Mouse (Mus musculus) heart, adult 2 months (tissue): Measurements from ENCODE around the gene Lancl2. TPM values are rescaled to one million over a fixed set of nuclear protein-coding genes. Genes with fewer than 3 reads are reported as not detected.

Experiments
- DNase-seq, 2 experiments: peaks; one replicate each; pipeline ENCODE4 v3.0.0; 2021
- H3K27ac ChIP-seq: fragments of 200-600 bp; 2 replicates; pipeline ENCODE4 v1.8.1; 2022
- H3K27me3 ChIP-seq: fragments of 200-500 bp; 2 replicates; pipeline ENCODE4 v1.6.1; 2012; ENCODE audit warnings: mild to moderate bottlenecking, low read length, inconsistent platforms, mixed read lengths; ENCODE audit not compliant: control insufficient read depth, insufficient read depth
- H3K36me3 ChIP-seq: fragments of 200-500 bp; 2 replicates; pipeline ENCODE4 v1.6.1; 2012; ENCODE audit warnings: low read length, inconsistent platforms; ENCODE audit not compliant: control insufficient read depth, insufficient read depth
- H3K4me1 ChIP-seq: fragments of 200-500 bp; 2 replicates; pipeline ENCODE4 v1.6.1; 2011; ENCODE audit warnings: low read length; ENCODE audit not compliant: control insufficient read depth, insufficient read depth
- H3K4me3 ChIP-seq: fragments of 200-600 bp; 2 replicates; pipeline ENCODE4 v1.8.1; 2022
- H3K79me2 ChIP-seq: fragments of 200-500 bp; replicated peaks from 2 replicates; pipeline ENCODE4 v1.6.1; 2012; ENCODE audit warnings: mild to moderate bottlenecking, inconsistent platforms, low read length, moderate library complexity, mixed read lengths; ENCODE audit not compliant: control insufficient read depth, insufficient read depth
- H3K9ac ChIP-seq: fragments of 200-500 bp; 2 replicates; pipeline ENCODE4 v1.6.1; 2012; ENCODE audit warnings: low read depth, mild to moderate bottlenecking, control low read depth, inconsistent platforms, low read length, mixed read lengths
- CTCF ChIP-seq: fragments of 200-600 bp; IDR thresholded peaks from 2 replicates; pipeline ENCODE4 v1.8.1; 2022; ENCODE audit warnings: antibody characterized with exemption, mild to moderate bottlenecking, moderate library complexity
- EP300 ChIP-seq: fragments of 200-500 bp; IDR thresholded peaks from 2 replicates; pipeline ENCODE4 v1.6.1; 2011; ENCODE audit warnings: low read depth, low read length, control low read depth; ENCODE audit not compliant: insufficient read depth
- POLR2A ChIP-seq: fragments of 200-500 bp; IDR thresholded peaks from 2 replicates; pipeline ENCODE4 v1.6.1; 2011; ENCODE audit warnings: mild to moderate bottlenecking, low read depth, low read length, control low read depth; ENCODE audit not compliant: insufficient read depth
- WGBS: fragments of 180-500 bp; shearing (Covaris S2); methylation state at CpG from one replicate; pipeline ENCODE4 v1.1.7; 2018; 5-methylcytosine and 5-hydroxymethylcytosine counted together
- intact Hi-C: fragments of 180-260 bp; cut with DNase I; formaldehyde crosslinking; loops from one replicate; pipeline ENCODE4 v1.15.1; 2025
- polyA plus RNA-seq: library from polyadenylated mRNA; depleted of rRNA; stranded (reverse); fragments of >200 nt; gene quantifications from 2 replicates; pipeline ENCODE4 v1.2.3, GENCODE M21; 2012
- total RNA-seq, 2 experiments: library from RNA; stranded (reverse); gene quantifications; 2 replicates each; pipeline ENCODE4 v1.2.3; 2021

The Lancl2 gene
- total and polyA plus RNA-seq, 3 experiments, result 4.5 to 13.1 (median 12.7) TPM

DNA sequence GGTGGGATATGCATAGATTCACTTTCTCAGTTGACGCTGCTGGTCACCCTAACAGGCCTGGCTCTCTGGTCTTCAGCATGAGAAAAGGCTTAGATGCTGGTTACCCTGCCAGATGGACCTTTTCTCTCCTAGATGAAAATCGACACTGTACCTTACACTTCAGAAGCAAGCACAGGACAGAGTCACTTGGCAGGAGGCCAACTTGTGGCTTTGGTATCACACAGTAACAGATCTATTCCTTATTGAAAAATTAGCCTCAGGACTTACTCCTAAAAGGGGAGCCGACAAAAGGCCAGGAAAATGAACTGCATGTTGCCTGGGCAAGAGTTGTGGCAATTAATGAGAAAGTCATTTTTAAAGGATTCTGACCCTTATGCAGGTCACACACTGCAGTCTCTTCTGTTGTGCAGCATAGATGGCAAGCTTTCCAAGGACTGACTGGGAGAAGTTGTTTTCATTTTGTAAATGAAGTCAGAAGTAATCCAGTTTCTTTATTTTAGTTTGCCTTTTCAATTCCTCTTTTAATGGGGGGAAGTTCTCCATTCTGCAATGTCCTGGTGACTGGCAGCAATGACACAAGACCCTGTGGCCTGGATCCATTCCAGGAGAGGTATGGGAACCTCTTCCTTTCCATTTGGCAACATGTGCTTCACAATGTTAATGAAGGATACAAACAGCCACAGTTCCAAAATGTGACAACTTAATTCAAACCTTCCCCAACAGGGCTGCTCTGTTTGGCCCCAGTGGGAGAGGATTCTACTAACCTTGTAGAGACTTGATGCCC is 62.9 kb downstream of the Lancl2 start:
- DNase-seq, result peak in 1 of 2 experiments; percentile 32
- TF ChIP-seq EP300 (no peak), CTCF (no peak), POLR2A (no peak)
- H3K4me3 ChIP-seq, result no peak overlapping the region
- no peak overlapping the region for H3K27ac ChIP-seq
- no peaks in the 10 kb centered on the region for H3K27me3 ChIP-seq
- intact Hi-C loops, result no loop called here
- H3K9ac ChIP-seq, result no peak overlapping the region
- H3K36me3 ChIP-seq, result no peaks in the 10 kb centered on the region
- WGBS, result 65% methylated on average over 3 of the region's 3 CpGs
- H3K79me2 ChIP-seq, result no peaks in the 10 kb centered on the region
- H3K4me1 ChIP-seq, result no peaks in the 10 kb centered on the region; the same call in 1 of the 2 replicates

DNA sequence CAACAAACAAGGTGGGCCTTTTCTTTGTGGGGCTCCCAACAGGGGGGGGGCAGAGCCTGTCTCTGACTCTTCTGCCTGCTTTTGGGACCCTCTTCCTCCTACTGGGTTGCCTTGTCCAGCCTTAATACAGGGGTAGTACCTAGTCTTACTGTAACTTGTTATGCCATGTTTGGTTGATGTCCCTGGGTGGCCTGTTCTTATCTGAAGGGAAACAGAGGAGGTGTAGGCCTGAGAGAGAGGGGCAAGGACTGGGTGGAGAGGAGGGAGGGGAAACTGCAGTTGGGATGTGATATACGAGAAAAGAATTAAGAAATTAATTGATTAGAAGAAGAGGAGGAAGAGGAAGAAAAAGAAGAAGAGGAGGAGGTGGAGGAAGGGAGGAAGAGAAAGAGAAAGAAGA is 63.9 kb downstream of the Lancl2 start:
- Histone ChIP-seq H3K27ac (no peak overlapping the region), H3K27me3 (no peaks in the 10 kb centered on the region), H3K36me3 (no peaks in the 10 kb centered on the region), H3K4me3 (no peak overlapping the region), H3K4me1 (no peaks in the 10 kb centered on the region; the same call in 1 of the 2 replicates), H3K9ac (no peak overlapping the region), H3K79me2 (no peaks in the 10 kb centered on the region)
- TF ChIP-seq CTCF (no peak), EP300 (no peak), POLR2A (no peak)
- no peak for DNase-seq
- intact Hi-C loops, result no loop called here
- 81% methylated on average over 1 of the region's 1 CpGs for WGBS

DNA sequence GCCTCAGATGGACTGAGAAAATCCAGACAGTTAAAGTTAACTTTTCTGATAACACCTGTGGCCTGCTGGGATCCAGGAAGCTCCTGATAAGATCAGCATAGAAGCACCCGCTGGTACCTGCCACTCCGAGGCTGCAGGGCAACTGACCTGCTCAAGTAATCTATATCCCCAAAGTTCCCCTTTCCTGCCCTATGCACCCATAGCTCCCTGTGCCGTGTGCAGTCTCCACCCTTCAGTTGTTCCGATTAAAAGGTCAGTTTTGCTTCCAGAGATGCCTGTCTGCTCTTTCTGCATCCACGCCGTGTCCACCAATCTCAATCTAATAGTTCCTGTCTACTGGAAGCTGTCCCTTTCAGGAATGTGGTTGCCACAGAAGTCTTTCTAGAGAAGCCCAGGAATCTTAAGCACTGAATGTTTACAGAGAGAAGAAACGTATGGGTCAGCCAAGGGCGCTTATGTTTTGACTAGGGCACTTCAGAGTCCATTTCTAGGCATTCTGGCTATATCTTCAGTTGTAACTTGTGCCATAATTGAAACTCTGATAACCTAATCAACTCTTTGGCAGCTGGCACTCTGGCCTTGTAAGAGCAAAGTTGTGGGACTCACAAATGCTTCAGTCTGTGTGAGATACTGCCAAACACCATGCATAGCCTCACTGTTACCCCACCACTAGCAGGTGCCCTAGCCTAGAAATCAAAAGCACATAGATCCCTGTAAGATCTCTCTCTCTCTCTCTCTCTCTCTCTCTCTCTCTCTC is 65.0 kb downstream of the Lancl2 start:
- DNase-seq, result no peak
- 47% methylated on average over 8 of the region's 8 CpGs for whole genome bisulfite sequencing
- H3K36me3 ChIP-seq, result no peaks in the 10 kb centered on the region
- no peaks in the 10 kb centered on the region; the same call in 1 of the 2 replicates for H3K4me1 ChIP-seq
- H3K27ac ChIP-seq, result no peak overlapping the region
- no peak for TF ChIP-seq POLR2A
- no peak for TF ChIP-seq CTCF
- TF ChIP-seq EP300, result no peak
- no peaks in the 10 kb centered on the region for H3K27me3 ChIP-seq
- H3K79me2 ChIP-seq, result no peaks in the 10 kb centered on the region
- no peak overlapping the region for H3K4me3 ChIP-seq
- intact Hi-C loops, result no loop called here
- no peak overlapping the region for H3K9ac ChIP-seq

DNA sequence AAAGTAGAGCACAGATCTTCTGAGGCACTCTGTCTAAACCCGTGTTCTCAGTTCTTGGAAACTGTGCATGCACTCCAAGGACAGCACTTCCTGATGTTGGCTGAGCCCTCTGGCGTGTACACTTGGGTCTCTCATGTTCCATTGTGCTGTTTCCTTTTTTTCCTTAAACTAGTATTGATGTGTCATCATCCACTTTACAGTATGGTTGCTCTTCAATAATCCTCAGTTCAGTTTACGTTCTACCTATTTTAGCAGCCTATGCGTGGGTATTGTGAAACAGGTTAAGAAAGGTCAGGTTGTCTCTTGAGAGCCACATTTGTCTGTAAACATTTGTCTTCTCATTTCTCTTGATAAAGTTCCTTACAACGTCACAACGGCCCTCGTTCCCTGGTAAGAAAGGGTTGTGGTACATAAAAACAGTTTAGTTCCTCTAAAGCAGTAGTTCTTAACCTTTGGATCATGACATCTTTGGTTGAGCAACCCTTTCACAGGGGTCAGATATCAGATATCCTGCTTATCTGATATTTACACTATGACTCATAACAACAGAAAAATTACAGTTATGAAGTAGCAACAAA is 66.7 kb downstream of the Lancl2 start:
- DNase-seq, result no peak
- H3K79me2 ChIP-seq, result no peaks in the 10 kb centered on the region
- H3K9ac ChIP-seq, result no peak overlapping the region
- no peak overlapping the region for H3K4me3 ChIP-seq
- H3K36me3 ChIP-seq, result no peaks in the 10 kb centered on the region
- intact Hi-C loops, result no loop called here
- H3K4me1 ChIP-seq, result no peaks in the 10 kb centered on the region; the same call in 1 of the 2 replicates
- no peak overlapping the region for H3K27ac ChIP-seq
- TF ChIP-seq EP300 (no peak), CTCF (no peak), POLR2A (no peak)
- 71% methylated on average over 7 of the region's 7 CpGs for WGBS
- H3K27me3 ChIP-seq, result no peaks in the 10 kb centered on the region

DNA sequence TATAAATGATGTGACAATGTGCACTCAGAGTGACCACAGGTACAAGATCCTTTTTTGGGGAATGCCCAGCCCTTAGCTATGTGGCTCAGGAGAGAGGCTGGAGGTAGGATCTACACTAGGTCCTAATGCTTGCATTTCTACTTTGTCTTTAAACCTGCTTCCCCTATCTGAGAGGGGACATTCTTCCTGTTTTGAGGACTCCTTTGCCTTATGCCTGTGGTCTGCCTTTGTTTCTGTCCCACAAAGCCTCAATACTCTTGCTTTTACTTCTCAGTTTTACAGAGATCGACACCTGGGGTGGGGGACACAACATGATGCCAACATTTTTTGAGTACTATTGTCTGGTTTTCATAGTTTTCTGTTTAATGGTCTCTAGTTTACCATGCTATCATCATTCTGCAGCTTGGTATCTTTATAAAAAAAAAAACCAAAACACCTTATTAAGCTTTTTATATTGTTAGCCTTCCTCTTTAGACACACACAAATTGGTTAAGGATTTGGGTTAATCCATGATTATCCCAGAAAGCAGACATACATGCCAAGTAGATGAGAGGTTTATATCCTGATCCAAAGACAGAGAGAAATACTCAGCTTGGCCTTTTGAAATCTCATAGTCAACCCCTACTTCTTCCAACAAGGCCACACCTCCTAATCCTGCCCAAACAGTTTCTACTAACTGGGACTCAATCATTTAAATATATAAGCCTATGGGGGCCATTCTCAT is 68.3 kb downstream of the Lancl2 start:
- no peak for DNase-seq
- intact Hi-C loops, result no loop called here
- Histone ChIP-seq H3K4me3 (no peak overlapping the region), H3K27me3 (no peaks in the 10 kb centered on the region), H3K36me3 (no peaks in the 10 kb centered on the region), H3K27ac (no peak overlapping the region), H3K9ac (no peak overlapping the region), H3K79me2 (no peaks in the 10 kb centered on the region), H3K4me1 (no peaks in the 10 kb centered on the region)
- TF ChIP-seq POLR2A (no peak), CTCF (no peak), EP300 (no peak)
- WGBS, result 100% methylated on average over 1 of the region's 1 CpGs
